Mouse (Mus musculus) forebrain, postnatal 0 days (tissue): ENCODE results near the gene Olfr322. TPM values are rescaled to one million over a fixed set of nuclear protein-coding genes. Genes with fewer than 3 reads are reported as not detected.

Experiments
- ATAC-seq: fragments of 200-750 bp; cut with Nextera tagmentation; 2 replicates; pipeline ENCODE4 v1.8.0; 2017; ENCODE audit warnings: mild to moderate bottlenecking, moderate library complexity
- DNase-seq: peaks from one replicate; pipeline ENCODE4 v3.0.0-alpha.2; 2015
- H3K27ac ChIP-seq: fragments of 300-500 bp; sonication (generic); 2 replicates; pipeline ENCODE4 v1.5.1; 2014; ENCODE audit warnings: low read depth, mild to moderate bottlenecking, antibody characterized with exemption, low read length, moderate library complexity, mixed read lengths
- H3K27me3 ChIP-seq: fragments of 300-500 bp; sonication (generic); 2 replicates; pipeline ENCODE4 v1.6.1; 2014; ENCODE audit warnings: mild to moderate bottlenecking, low read length, mixed read lengths; ENCODE audit not compliant: insufficient read depth
- H3K36me3 ChIP-seq: fragments of 300-500 bp; sonication (generic); 2 replicates; pipeline ENCODE4 v1.6.1; 2014; ENCODE audit warnings: mild to moderate bottlenecking, moderate library complexity; ENCODE audit not compliant: insufficient read depth
- H3K4me1 ChIP-seq: fragments of 300-500 bp; sonication (generic); 2 replicates; pipeline ENCODE4 v1.6.1; 2014; ENCODE audit warnings: antibody characterized with exemption; ENCODE audit not compliant: insufficient read depth
- H3K4me2 ChIP-seq: fragments of 300-500 bp; sonication (generic); 2 replicates; pipeline ENCODE4 v1.6.1; 2014; ENCODE audit warnings: low read depth, mild to moderate bottlenecking, moderate library complexity
- H3K4me3 ChIP-seq: fragments of 300-500 bp; sonication (generic); 2 replicates; pipeline ENCODE4 v1.5.1; 2014; ENCODE audit warnings: low read depth, low read length, mixed read lengths
- H3K9ac ChIP-seq: fragments of 300-500 bp; sonication (generic); 2 replicates; pipeline ENCODE4 v1.6.1; 2014; ENCODE audit warnings: mild to moderate bottlenecking
- H3K9me3 ChIP-seq: fragments of 300-500 bp; sonication (generic); 2 replicates; pipeline ENCODE4 v1.6.1; 2016; ENCODE audit warnings: low read length
- CTCF ChIP-seq: sonication (generic); IDR thresholded peaks from 2 replicates; pipeline ENCODE4 v1.5.1; 2016; ENCODE audit warnings: antibody characterized with exemption, control low read depth, low read depth
- WGBS: fragments of 180-500 bp; shearing (Covaris S2); extraction: QIAGEN DNeasy Blood & Tissue Kit; methylation state at CpG from one replicate; pipeline ENCODE4 v1.1.7; 2014; 5-methylcytosine and 5-hydroxymethylcytosine counted together
- polyA plus RNA-seq: library from polyadenylated mRNA; unstranded; fragments of >200 nt; fragmentation: Nextera tagmentation; extraction: Ambion mirVana; gene quantifications from 2 replicates; pipeline ENCODE4 v1.2.1, GENCODE M21; 2015
- total RNA-seq: library from RNA; depleted of rRNA; stranded (reverse); fragments of >200 nt; gene quantifications from 2 replicates; pipeline ENCODE4 v1.2.3, GENCODE M21; 2014

Olfr322 gene
- total and polyA plus RNA-seq, 2 experiments from 2014 or later, result not detected

DNA sequence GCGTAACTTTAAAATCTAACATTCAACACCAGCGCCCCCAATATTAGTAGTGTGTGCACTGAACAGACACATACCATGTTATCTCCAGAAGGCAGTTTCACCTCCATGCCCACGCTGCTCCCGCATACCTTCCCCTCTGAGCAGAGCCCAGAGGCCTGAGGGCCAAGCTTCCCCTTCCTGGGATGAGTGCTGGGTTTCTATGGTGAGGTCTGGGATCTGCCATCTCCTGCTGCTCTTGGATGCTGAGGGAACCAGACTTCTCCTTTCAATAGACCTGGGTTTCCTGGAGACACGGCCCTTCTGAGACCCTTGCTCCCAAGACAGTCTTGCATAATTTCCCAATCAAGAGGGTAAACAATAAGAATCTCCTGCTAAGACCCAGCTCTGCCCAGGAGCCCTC, 28.2 kb upstream of the Olfr322 start, which contains the start of gene Olfr323:
Gene Olfr323 (minus strand): TSS at position 101 of the 400 bp plus-strand sequence.
- no peak for ATAC-seq
- 75% methylated on average over 5 of the region's 5 CpGs for WGBS

GRCm38 (mm10) chr11:58634878-58635277, 23.7 kb upstream of the Olfr322 start:
- H3K27me3 ChIP-seq, result no peaks in the 10 kb centered on the region
- DNase-seq (no peak), ATAC-seq (no peak)
- H3K36me3 ChIP-seq, result no peaks in the 10 kb centered on the region
- H3K27ac ChIP-seq, result no peak overlapping the region
- H3K9me3 ChIP-seq, result no peaks in the 10 kb centered on the region
- WGBS, result 63% methylated on average over 4 of the region's 4 CpGs
- TF ChIP-seq CTCF, result no peak
- no peak overlapping the region for H3K4me3 ChIP-seq
- no peaks in the 10 kb centered on the region for H3K4me1 ChIP-seq
- no peak overlapping the region for H3K9ac ChIP-seq
- no peak overlapping the region for H3K4me2 ChIP-seq

More for the DNA sequence above, 28.2 kb upstream of the Olfr322 start, which contains the start of gene Olfr323:
- Histone ChIP-seq H3K9ac (no peak within 1 kb of the TSS), H3K9me3 (no peaks in the 10 kb centered on the region), H3K4me2 (no peak within 1 kb of the TSS), H3K36me3 (no peaks in the 10 kb centered on the region), H3K4me3 (no peak within 1 kb of the TSS), H3K27ac (no peak within 1 kb of the TSS), H3K27me3 (no peaks in the 10 kb centered on the region), H3K4me1 (no peaks in the 10 kb centered on the region)
- TF ChIP-seq CTCF, result no peak
- no peak for DNase-seq

- Histone ChIP-seq H3K4me3 (no peak overlapping the region), H3K27ac (no peak overlapping the region), H3K36me3 (no peaks in the 10 kb centered on the region), H3K27me3 (no peaks in the 10 kb centered on the region), H3K9me3 (no peaks in the 10 kb centered on the region), H3K4me1 (0 out of 2 replicates have a peak, but pooled peaks cover 6% of the 10 kb centered on the region), H3K4me2 (no peak overlapping the region), H3K9ac (no peak overlapping the region)
- DNase-seq (peak; percentile 68), ATAC-seq (peak; percentile 66)
- TF ChIP-seq CTCF, result peak; percentile 80
- 18% methylated on average over 3 of the region's 4 CpGs for WGBS
Observed at GRCm38 (mm10) chr11:58636376-58636977, 22.1 kb upstream of the Olfr322 start.

DNA sequence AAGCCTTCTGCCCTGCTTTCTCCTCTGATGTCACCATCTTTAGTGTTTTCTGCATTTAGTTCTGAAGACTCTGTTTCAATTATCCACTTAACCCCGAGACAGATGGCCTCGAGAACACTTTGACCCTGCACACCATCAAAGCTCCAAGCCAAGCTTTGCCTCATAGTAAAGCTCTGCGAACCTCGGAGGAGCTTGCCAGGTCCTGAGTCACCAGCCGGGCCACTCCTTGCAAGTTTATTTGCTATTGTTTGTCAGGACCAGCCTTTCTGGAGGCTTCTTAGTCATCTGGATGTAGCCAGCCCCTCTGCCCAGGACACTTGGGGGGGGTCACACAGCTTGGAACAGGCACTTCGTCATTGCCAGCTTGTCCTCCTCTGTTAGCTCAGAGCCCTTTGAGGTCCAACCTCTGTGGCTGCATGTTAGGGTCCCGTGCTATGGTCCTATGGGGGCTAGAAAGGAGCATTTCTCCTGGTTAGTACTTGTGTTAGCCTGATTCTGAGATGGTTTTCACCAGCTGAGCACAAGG, 20.3 kb upstream of the Olfr322 start:
- no peak overlapping the region for H3K4me3 ChIP-seq
- no peak for DNase-seq
- ATAC-seq, result no peak
- H3K27ac ChIP-seq, result no peak overlapping the region
- no peaks in the 10 kb centered on the region for H3K9me3 ChIP-seq
- no peak overlapping the region for H3K9ac ChIP-seq
- H3K36me3 ChIP-seq, result no peaks in the 10 kb centered on the region
- no peak overlapping the region for H3K4me2 ChIP-seq
- WGBS, result 63% methylated on average over 7 of the region's 7 CpGs
- TF ChIP-seq CTCF, result no peak
- no peaks in the 10 kb centered on the region for H3K27me3 ChIP-seq
- 0 out of 2 replicates have a peak, but pooled peaks cover 6% of the 10 kb centered on the region for H3K4me1 ChIP-seq

DNA sequence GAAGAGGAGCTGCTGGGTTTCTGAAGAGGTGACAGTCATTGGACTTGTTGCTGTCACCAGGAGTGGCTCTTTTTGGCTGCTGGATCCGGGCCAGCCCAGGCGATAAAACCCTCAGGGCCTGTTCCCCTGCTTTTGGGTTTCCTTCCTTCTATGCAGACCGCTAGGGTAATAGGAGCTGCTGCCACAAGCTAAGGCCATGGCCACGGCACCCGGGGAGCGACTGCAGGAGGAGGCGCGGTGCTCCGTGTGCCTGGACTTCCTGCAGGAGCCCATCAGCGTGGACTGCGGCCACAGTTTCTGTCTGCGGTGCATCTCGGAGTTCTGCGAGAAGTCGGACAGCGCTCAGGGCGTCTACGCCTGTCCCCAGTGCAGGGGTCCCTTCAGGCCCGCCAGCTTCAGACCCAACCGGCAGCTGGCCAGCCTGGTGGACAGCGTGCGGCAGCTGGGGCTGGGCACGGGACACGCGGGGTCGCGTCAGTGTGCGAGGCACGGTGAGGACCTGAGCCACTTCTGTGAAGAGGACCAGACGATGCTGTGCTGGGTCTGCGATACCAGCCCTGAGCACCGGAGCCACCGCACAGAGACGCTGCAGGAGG, 18.2 kb upstream of the Olfr322 start, which contains the start of gene Trim58:
Gene Trim58 (plus strand): TSS at position 194 of the 596 bp plus-strand sequence.
- Histone ChIP-seq H3K9me3 (no peaks in the 10 kb centered on the region), H3K4me2 (peak within 1 kb of the TSS; percentile 83), H3K4me1 (0 out of 2 replicates have a peak, but pooled peaks cover 6% of the 10 kb centered on the region), H3K27ac (no peak within 1 kb of the TSS), H3K27me3 (no peaks in the 10 kb centered on the region), H3K9ac (peak within 1 kb of the TSS; percentile 35), H3K36me3 (no peaks in the 10 kb centered on the region), H3K4me3 (peak within 1 kb of the TSS; percentile 36)
- peak; percentile 10 for DNase-seq
- WGBS, result 6% methylated on average over 34 of the region's 34 CpGs
- no peak for TF ChIP-seq CTCF
- ATAC-seq, result peak; percentile 32; the same call in 1 of the 2 replicates

DNA sequence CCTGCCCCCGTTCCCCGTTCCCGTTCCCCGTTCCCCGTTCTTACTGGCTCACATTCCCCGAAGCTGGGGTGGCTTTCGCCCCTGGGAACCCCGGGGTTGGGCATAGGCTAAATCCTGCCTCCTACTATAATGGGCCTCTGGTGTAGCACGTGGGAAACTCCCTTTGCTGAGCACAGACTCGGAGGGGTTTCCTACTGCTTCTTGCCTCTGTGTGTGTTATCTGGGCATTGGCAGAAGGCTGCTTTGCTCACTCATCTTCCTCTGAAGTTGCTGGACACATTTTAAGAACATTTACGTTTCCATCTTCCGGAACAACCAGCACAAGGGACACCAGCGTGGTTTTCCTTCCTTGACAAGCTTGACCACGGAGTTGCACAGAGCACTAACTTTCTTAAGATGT, 17.5 kb upstream of the Olfr322 start:
- 28% methylated on average over 14 of the region's 14 CpGs for WGBS
- Histone ChIP-seq H3K9me3 (no peaks in the 10 kb centered on the region), H3K4me2 (peak overlapping the region; percentile 83), H3K4me1 (0 out of 2 replicates have a peak, but pooled peaks cover 6% of the 10 kb centered on the region), H3K9ac (no peak overlapping the region), H3K27me3 (no peaks in the 10 kb centered on the region), H3K4me3 (peak overlapping the region; percentile 36), H3K27ac (no peak overlapping the region), H3K36me3 (no peaks in the 10 kb centered on the region)
- no peak for ATAC-seq
- no peak for DNase-seq
- TF ChIP-seq CTCF, result no peak
